Mouse (Mus musculus): ENCODE data around the gene Tmem106b. TPM values are rescaled to one million over a fixed set of nuclear protein-coding genes. Genes with fewer than 3 reads are reported as not detected.

The Tmem106b gene
- polyA plus RNA-seq (2014; fragmentation: Illumina TruSeq; extraction: RNeasy Lipid Tissue Mini Kit (QIAGEN cat#74804); ENCODE audit: low replicate concordance), result 87.7 TPM

DNA sequence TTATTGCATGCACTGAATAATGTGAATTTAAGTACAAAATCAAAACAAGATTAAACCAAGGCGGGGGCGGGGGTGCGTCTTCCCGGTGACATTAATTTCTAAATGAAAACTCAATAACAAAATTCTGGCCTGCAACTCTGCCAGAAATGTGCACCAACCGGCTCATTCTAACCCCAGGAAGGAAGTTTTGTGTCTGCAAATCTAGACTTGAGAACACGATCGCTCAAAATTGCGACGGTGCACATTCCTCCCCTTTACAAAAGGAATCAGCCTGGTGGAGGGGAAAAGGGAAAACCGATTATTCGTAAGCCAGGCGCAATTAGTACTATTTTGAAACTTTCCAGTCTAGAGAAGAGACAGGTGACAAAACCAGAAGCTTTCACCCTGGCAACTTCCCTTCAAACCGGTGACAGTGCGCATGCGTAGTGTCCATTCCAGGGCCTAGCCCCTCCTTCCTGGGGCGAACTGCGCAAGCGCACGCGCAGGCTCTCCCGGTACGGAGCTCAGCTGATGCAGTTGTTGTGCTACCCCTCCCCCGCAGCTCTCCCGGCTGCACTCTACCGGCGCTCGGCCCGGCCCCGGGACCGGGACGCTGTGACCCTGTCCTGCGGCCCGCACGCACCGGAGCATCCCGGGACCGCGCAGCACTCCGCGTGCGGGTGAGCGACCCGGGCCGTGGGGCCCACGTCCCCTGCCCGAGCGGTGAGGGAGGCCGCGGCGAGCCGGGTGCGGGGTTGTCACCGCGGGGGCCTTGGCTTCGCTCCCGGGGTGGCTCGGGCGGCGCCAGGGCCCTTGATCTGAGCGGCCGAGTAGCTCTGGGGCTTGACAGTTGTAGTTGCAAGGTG lies at the start of gene Tmem106b:
Gene Tmem106b (plus strand): TSS at position 458 of the 845 bp plus-strand sequence.

Other genes starting within 250 kb of the Tmem106b start
- gene Vwde, start 155.2 kb downstream of the Tmem106b start, polyA plus RNA-seq (2014; fragmentation: Illumina TruSeq; extraction: RNeasy Lipid Tissue Mini Kit (QIAGEN cat#74804); ENCODE audit: low replicate concordance), result not detected

All from small intestine, adult 10 weeks (tissue).